In genomic region chr5:99251379-99252202, GRCm38 (mm10) we compare ENCODE assay signal across 8 mouse cellular contexts.
DNase-seq lines count a peak whose midpoint lies in the region; ATAC-seq and TF ChIP-seq lines count a peak whose summit lies in the region.

No protein-coding gene starts in this region.

- TF ChIP-seq CTCF in liver, adult 2 months (IDR thresholded peaks at IDR 0.05; ENCODE audit: low read depth, low read length): no peak
- TF ChIP-seq CTCF in lung, postnatal 0 days (IDR thresholded peaks at IDR 0.05): no peak

- peak; percentile 44; the same call in 1 of the 2 replicates for TF ChIP-seq EP300 in lung, postnatal 0 days (IDR thresholded peaks at IDR 0.05)

- H3K9ac ChIP-seq in liver, adult 2 months (ENCODE audit: low read depth, low read length): peak overlapping the region; percentile 97
- H3K9ac ChIP-seq in intestine, embryonic 15.5 days: peak overlapping the region; percentile 75
- H3K9ac ChIP-seq in lung, postnatal 0 days (replicated peaks; ENCODE audit: low read depth): peak overlapping the region; percentile 96

- peaks cover 13% of the 10 kb centered on the region; the same call in 1 of the 2 replicates for H3K79me2 ChIP-seq in liver, adult 2 months (ENCODE audit: control insufficient read depth, insufficient read depth, low read length)

- peak overlapping the region; percentile 63 for H3K27ac ChIP-seq in liver, adult 2 months (replicated peaks; ENCODE audit: insufficient read depth, low read depth, low read length)
- peak overlapping the region; percentile 76 for H3K27ac ChIP-seq in intestine, embryonic 15.5 days
- peak overlapping the region; percentile 98 for H3K27ac ChIP-seq in lung, postnatal 0 days (ENCODE audit: low read length)

- peak overlapping the region; percentile 81 for H3K4me2 ChIP-seq in intestine, embryonic 15.5 days (replicated peaks)
- H3K4me2 ChIP-seq in lung, postnatal 0 days (replicated peaks; ENCODE audit: low read depth, low read length): peak overlapping the region; percentile 82

- DNase-seq in liver, adult 2 months (ENCODE audit: extremely low read depth, low read depth, low spot score): no peak
- DNase-seq in liver: no peak
- peak; percentile 55 for DNase-seq in embryo, embryonic 10 days (ENCODE audit: low spot score)
- DNase-seq in lung, postnatal 0 days (ENCODE audit: low spot score): peak; percentile 76
- DNase-seq in right cerebral cortex, postnatal 10 days (ENCODE audit: low spot score in 2 of 2): peak; percentile 68 to 84
- no peak for DNase-seq in ovary, postnatal 14 days (ENCODE audit: low spot score)

- no peaks in the 10 kb centered on the region for H3K27me3 ChIP-seq in liver, adult 2 months (ENCODE audit: control insufficient read depth, insufficient read depth, low read length)
- no peaks in the 10 kb centered on the region for H3K27me3 ChIP-seq in intestine, embryonic 15.5 days (replicated peaks)
- no peaks in the 10 kb centered on the region for H3K27me3 ChIP-seq in lung, postnatal 0 days (replicated peaks; ENCODE audit: insufficient read depth, low read length)

- TF ChIP-seq POLR2A in liver, adult 2 months (IDR thresholded peaks at IDR 0.05; ENCODE audit: extremely low read depth, insufficient read depth, low read length): no peak

- 0 out of 2 replicates have a peak, but pooled peaks have one; percentile 7 for ATAC-seq in granulocyte monocyte progenitor cell, adult 5-6 weeks (replicated peaks; ENCODE audit: poor library complexity, severe bottlenecking)
- ATAC-seq in intestine, embryonic 15.5 days: 0 out of 2 replicates have a peak, but pooled peaks have one; percentile 3
- peak; percentile 15 for ATAC-seq in lung, postnatal 0 days

- no peaks in the 10 kb centered on the region for H3K9me3 ChIP-seq in intestine, embryonic 15.5 days
- no peaks in the 10 kb centered on the region for H3K9me3 ChIP-seq in lung, postnatal 0 days (ENCODE audit: low read length)

- peaks cover 5% of the 10 kb centered on the region for H3K4me1 ChIP-seq in liver, adult 2 months (ENCODE audit: control insufficient read depth, insufficient read depth, low read length)
- peaks cover 18% of the 10 kb centered on the region for H3K4me1 ChIP-seq in intestine, embryonic 15.5 days (replicated peaks)
- no peaks in the 10 kb centered on the region for H3K4me1 ChIP-seq in lung, postnatal 0 days (ENCODE audit: insufficient read depth, low read depth, low read length)

- 2% methylated on average over 34 of the region's 34 CpGs for WGBS in liver, adult 2 months
- WGBS in intestine, embryonic 15.5 days: 3% methylated on average over 34 of the region's 34 CpGs
- WGBS in lung, postnatal 0 days: 3% methylated on average over 34 of the region's 34 CpGs

- H3K4me3 ChIP-seq in liver, adult 2 months (ENCODE audit: insufficient read depth, low read depth, low read length): peak overlapping the region; percentile 97
- H3K4me3 ChIP-seq in intestine, embryonic 15.5 days (replicated peaks): peak overlapping the region; percentile 78
- peak overlapping the region; percentile 96 for H3K4me3 ChIP-seq in lung, postnatal 0 days (ENCODE audit: low read depth, low read length)

- H3K36me3 ChIP-seq in liver, adult 2 months (ENCODE audit: control insufficient read depth, insufficient read depth, low read length): no peaks in the 10 kb centered on the region
- H3K36me3 ChIP-seq in intestine, embryonic 15.5 days: no peaks in the 10 kb centered on the region
- H3K36me3 ChIP-seq in lung, postnatal 0 days (ENCODE audit: insufficient read depth, low read length): no peaks in the 10 kb centered on the region

Comparison
In these comparisons a context has a peak if more than half of its experiments do, and no peak if none do; other contexts are left out.
1. DNase-seq: peak in embryo, embryonic 10 days (single experiment), lung, postnatal 0 days (single experiment) and right cerebral cortex, postnatal 10 days (2 of 2); none in liver, adult 2 months (single experiment), liver (single experiment) and ovary, postnatal 14 days (single experiment).
2. Peak in every context shown above with its lines, with median percentiles within 50 percentile points of each other: H3K27ac ChIP-seq, H3K4me3 ChIP-seq, H3K9ac ChIP-seq and ATAC-seq.